Mouse (Mus musculus) lung, adult 18-20 months (tissue): Measurements from ENCODE around the gene Nebl.
"Not testable (repeated sequence)": the region's sequence is repeated elsewhere in the genome, so short reads cannot be mapped to it uniquely, and the experiment has no call there.

ENCODE experiments used
- DNase-seq, 2 experiments: peaks; one replicate each; pipeline ENCODE4 v3.0.0; 2022; ENCODE audit warnings: mixed read lengths in 2 of 2

Gene Nebl

GRCm38 (mm10) chr2:17390513-17391200 is 340.6 kb downstream of the Nebl start:
- no peak for DNase-seq

GRCm38 (mm10) chr2:17389886-17390285 is 341.4 kb downstream of the Nebl start:
- DNase-seq: no peak

DNA sequence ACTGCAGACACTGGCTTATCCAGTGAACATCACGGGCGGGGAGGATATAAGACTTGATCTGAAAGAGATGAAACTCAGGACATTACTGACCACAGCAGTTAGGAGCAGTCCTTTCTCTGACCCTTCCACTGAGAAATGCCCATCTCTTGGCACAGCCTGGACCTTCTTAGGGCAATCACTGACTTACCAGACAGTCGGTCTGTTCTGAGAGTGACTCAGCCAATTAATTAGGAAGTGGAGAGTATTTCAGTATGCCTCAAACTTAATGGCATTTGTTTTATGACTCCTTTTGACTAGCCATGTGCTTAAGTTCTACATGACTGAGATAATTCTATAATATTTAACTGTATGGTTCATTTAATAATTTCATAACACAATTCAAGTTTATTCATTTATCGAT is 341.9 kb downstream of the Nebl start:
- no peak for DNase-seq

DNA sequence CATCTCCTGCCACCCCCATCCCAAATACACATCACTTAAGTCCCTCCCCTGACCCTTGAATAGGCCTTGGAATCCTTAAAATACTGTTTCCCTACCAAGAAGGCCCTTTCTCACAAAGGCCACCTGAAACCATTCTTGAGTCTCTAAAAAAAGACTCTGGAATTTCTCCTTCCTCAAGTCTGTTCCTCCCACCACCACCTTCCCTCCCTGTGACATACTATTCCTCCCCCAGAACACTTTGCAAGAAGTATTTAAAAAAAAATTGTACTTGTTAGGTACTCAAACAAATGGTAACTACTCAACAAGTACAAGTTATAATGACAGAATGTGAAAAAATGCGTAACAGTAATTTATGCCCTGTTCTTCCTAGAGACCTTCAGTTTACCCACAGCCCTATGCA is 349.0 kb downstream of the Nebl start:
- no peak for DNase-seq

GRCm38 (mm10) chr2:17375916-17376315 is 355.3 kb downstream of the Nebl start:
- no peak for DNase-seq

DNA sequence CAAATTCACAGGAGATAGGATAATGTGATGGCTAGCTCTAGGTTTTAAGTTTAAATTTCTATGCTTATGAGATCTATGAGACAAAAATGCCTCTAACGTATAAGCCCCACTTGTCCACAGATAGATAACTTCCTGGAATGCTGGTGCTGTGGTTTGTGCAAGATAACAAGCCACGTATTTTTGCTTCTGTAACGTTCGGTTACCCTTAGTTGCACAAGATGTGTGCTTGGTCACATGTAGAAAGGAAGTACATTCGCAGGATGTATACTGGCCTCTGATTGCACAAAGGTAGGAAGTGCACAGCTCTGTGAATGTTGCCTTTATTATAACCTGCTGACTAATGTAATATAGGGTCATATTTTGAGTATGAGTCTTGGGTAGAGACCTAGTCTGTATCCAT is 365.6 kb downstream of the Nebl start:
- no peak for DNase-seq

GRCm38 (mm10) chr2:17364971-17365548 is 366.2 kb downstream of the Nebl start:
- no peak for DNase-seq

DNA sequence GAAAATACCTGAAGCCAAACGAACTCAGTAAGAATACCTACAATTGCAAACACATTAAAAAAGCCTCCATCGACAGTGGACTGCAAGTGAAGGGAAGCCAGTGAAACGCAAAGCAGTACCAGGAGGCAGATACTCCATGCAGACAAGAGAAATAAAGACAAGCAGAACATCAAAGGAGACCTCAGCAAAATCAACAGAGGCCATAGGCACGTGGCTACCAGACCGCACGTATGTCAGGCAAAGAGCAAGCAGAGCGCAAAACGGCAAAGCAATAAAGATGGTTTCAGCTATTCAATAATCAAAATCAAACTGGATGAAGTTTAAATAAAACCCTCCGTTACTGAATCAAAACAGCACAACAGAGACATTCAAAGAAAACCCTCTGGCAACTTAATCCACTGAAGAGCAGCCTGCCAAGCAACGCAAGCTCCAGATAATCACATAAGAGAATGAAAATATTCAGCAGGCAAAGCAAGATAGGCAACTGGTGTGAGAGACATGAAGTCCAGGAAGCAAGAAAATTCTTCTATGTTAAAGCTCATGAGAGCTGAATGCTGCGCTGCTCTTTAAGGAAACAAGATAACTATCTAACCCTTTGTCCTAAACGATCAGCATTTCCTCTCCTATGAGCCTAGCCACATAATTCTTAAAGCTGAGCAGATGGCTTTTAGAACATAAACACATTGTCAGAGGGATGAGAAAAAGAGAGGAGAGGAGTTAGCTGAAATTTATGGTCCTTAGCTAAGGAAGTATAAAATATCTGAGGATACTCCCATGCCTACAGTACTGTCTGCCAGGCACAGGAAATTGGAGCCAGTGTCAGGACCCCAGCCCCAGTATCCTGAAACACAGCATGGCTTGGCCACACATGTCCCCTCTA is 367.7 kb downstream of the Nebl start:
- DNase-seq: no peak

DNA sequence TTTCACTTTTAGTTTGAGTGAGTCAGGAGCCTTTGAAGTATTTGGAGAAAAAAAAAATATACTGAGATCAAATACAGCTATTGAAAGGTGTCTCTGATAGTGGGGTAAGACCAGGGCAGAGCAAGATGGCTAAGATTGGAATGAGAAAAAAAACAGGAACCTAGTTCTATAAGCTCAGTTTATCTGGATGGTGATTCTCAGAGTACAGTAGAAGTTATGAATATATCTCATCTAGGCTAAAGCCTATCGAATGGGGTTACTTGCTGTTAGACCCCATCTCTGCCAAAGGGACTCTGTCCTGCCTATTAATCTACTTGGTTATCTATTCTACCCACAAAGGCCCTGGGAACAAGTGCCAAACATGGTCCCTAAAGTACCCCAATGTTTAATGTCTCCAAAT is 369.1 kb downstream of the Nebl start:
- no peak for DNase-seq

GRCm38 (mm10) chr2:17344643-17345042 is 386.6 kb downstream of the Nebl start:
- DNase-seq: no peak

- DNase-seq: peak; percentile 9 to 26
Measured at GRCm38 (mm10) chr2:17335451-17335850, 395.8 kb downstream of the Nebl start.

- DNase-seq: no peak
Measured at GRCm38 (mm10) chr2:17326590-17326989, 404.7 kb downstream of the Nebl start.

DNA sequence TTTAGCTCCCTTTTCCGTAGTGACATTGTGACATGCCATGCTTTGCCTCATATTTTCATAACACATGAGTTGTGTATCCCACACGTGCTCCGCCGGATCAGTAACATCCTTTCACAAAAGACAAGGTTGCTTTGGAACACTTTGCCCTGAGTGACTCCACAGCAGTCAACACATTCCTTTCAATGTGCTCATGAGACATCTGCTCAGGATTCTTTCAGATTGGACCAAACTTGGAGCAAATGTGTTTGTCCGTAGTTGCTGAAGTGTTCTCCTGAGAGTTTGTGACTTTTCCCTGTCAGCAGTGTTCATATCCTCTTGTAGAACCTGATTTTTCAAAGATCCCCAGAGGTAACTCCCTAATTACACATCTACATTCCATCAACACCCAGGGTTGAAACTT is 414.4 kb downstream of the Nebl start:
- peak; percentile 7 to 25 for DNase-seq

DNA sequence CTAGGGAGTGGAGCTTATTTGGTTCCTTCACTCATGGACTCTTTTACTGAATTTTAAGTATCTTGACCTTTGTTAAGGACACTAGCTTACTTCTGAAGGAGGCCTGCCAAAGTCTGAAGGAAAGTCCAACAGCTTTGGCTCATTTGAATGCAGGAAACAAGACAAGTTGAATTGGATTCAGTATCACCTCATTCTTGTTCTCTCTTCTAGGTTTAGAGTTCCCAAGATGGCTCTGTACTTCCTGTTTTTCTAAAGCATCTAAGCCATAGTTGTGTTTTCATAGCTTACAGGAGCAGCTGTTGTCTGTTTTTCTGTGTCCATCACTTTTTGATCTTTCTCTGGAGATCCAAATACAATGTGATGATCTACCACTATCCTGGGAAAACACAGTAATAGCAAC is 429.9 kb downstream of the Nebl start:
- peak in 1 of 2 experiments; percentile 5 for DNase-seq

GRCm38 (mm10) chr2:17297496-17297895 is 433.8 kb downstream of the Nebl start:
- DNase-seq: no peak

DNA sequence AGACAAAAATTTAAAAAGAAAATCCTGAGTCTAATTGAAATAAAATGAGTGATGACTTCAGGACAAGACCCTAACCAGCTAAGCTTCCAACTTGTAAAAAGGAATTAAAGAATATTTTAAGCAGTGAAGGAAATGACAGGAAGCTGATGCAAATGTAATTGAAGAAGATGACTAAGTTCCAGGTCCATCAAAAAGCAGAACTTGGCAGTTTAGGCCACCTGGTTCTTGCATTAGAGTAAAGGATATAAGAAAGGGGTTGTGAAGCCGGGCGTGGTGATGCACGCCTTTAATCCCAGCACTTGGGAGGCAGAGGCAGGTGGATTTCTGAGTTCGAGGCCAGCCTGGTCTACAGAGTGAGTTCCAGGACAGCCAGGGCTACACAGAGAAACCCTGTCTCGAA is 436.0 kb downstream of the Nebl start:
- DNase-seq: not testable (repeated sequence)
